9 mouse cellular contexts compared by ENCODE assay signal in genomic region chr1:68047139-68047538, GRCm38 (mm10).
A peak's percentile ranks its signal among the peaks of the same experiment; 100 is the strongest.
DNase-seq lines count a peak whose midpoint lies in the region; ATAC-seq lines count a peak whose summit lies in the region.
"Had no signal": no experiment of that assay in that cellular context is flagged by ENCODE, and none has a peak within 500 bp of the region (broad histone marks: within the 10 kb centered on the region; RNA-seq: fewer than 3 reads in every experiment).

No protein-coding gene starts in this region.

- no peaks in the 10 kb centered on the region for H3K9me3 ChIP-seq in heart, embryonic 12.5 days (replicated peaks)
- no peaks in the 10 kb centered on the region for H3K9me3 ChIP-seq in hindbrain, embryonic 15.5 days
- H3K9me3 ChIP-seq in midbrain, embryonic 16.5 days (replicated peaks; ENCODE audit: control insufficient read depth, low read length, poor library complexity, severe bottlenecking), result no peaks in the 10 kb centered on the region

- no peak for DNase-seq in heart, adult 18-20 months
- DNase-seq in embryo, embryonic 10.5 days (ENCODE audit: low spot score), result peak; percentile 81
- no peak for DNase-seq in right cerebral cortex, adult 18-20 months
- DNase-seq in cerebellum, adult 9-11 months, result no peak

- no peaks in the 10 kb centered on the region for H3K27me3 ChIP-seq in heart, embryonic 12.5 days (replicated peaks)
- H3K27me3 ChIP-seq in hindbrain, embryonic 15.5 days, result no peaks in the 10 kb centered on the region
- no peaks in the 10 kb centered on the region for H3K27me3 ChIP-seq in midbrain, embryonic 16.5 days (ENCODE audit: control insufficient read depth, insufficient read depth, low read depth, low read length)

- no peak overlapping the region for H3K27ac ChIP-seq in heart, embryonic 12.5 days (ENCODE audit: poor library complexity, severe bottlenecking)
- peak overlapping the region; percentile 38 for H3K27ac ChIP-seq in hindbrain, embryonic 15.5 days (replicated peaks)
- H3K27ac ChIP-seq in midbrain, embryonic 16.5 days (ENCODE audit: low read length), result peak overlapping the region; percentile 53

- ATAC-seq in heart, embryonic 12.5 days (ENCODE audit: insufficient number of reproducible peaks, low FRiP score), result no peak
- ATAC-seq in hindbrain, embryonic 15.5 days (ENCODE audit: low FRiP score, low read depth), result peak; percentile 54
- ATAC-seq in midbrain, embryonic 16.5 days, result peak; percentile 79
- ATAC-seq in granulocyte monocyte progenitor cell, adult 5-6 weeks (replicated peaks; ENCODE audit: poor library complexity, severe bottlenecking), result no peak

- H3K4me3 ChIP-seq in heart, embryonic 12.5 days, result peak overlapping the region; percentile 42
- H3K4me3 ChIP-seq in hindbrain, embryonic 15.5 days, result peak overlapping the region; percentile 34; the same call in 1 of the 2 replicates
- H3K4me3 ChIP-seq in midbrain, embryonic 16.5 days (ENCODE audit: low read depth, low read length), result peak overlapping the region; percentile 33
- H3K4me3 ChIP-seq: myocyte had no signal

- WGBS in heart, embryonic 12.5 days, result 15% methylated on average over 5 of the region's 5 CpGs
- 4% methylated on average over 5 of the region's 5 CpGs for WGBS in hindbrain, embryonic 15.5 days
- 2% methylated on average over 5 of the region's 5 CpGs for WGBS in midbrain, embryonic 16.5 days

- peaks cover 2% of the 10 kb centered on the region; the same call in 1 of the 2 replicates for H3K36me3 ChIP-seq in heart, embryonic 12.5 days
- H3K36me3 ChIP-seq in hindbrain, embryonic 15.5 days, result no peaks in the 10 kb centered on the region
- no peaks in the 10 kb centered on the region for H3K36me3 ChIP-seq in midbrain, embryonic 16.5 days (ENCODE audit: control insufficient read depth, insufficient read depth, low read length)

- H3K9ac ChIP-seq in heart, embryonic 12.5 days, result no peak overlapping the region
- H3K9ac ChIP-seq in hindbrain, embryonic 15.5 days, result peak overlapping the region; percentile 16; the same call in 1 of the 2 replicates
- H3K9ac ChIP-seq in midbrain, embryonic 16.5 days (ENCODE audit: low read depth, low read length), result no peak overlapping the region

- H3K4me1 ChIP-seq in heart, embryonic 12.5 days (replicated peaks), result no peaks in the 10 kb centered on the region
- peaks cover 12% of the 10 kb centered on the region for H3K4me1 ChIP-seq in hindbrain, embryonic 15.5 days (replicated peaks)
- peaks cover 9% of the 10 kb centered on the region for H3K4me1 ChIP-seq in midbrain, embryonic 16.5 days (ENCODE audit: control insufficient read depth, insufficient read depth, low read length)

- H3K4me2 ChIP-seq in heart, embryonic 12.5 days, result peak overlapping the region; percentile 61
- peak overlapping the region; percentile 53 for H3K4me2 ChIP-seq in hindbrain, embryonic 15.5 days
- H3K4me2 ChIP-seq in midbrain, embryonic 16.5 days (ENCODE audit: low read length), result peak overlapping the region; percentile 53

Comparison
In these comparisons a context has a peak if more than half of its experiments do, and no peak if none do; other contexts are left out.
1. ATAC-seq: peak in hindbrain, embryonic 15.5 days (single experiment) and midbrain, embryonic 16.5 days (single experiment); none in heart, embryonic 12.5 days (single experiment) and granulocyte monocyte progenitor cell, adult 5-6 weeks (single experiment).
2. Peak in every context shown above with its lines, with median percentiles within 50 percentile points of each other: H3K4me2 ChIP-seq and H3K4me3 ChIP-seq.